Mouse (Mus musculus): ENCODE results near the gene Rpl5. TPM values are rescaled to one million over a fixed set of nuclear protein-coding genes. Genes with fewer than 3 reads are reported as not detected.

The Rpl5 gene
- polyA plus RNA-seq, 1 experiment from 2014 or later = 84.2 TPM

- Histone ChIP-seq H3K4me3 (ENCODE audit: low read depth, low read length) (no peak overlapping the region), H3K36me3 (replicated peaks; ENCODE audit: control insufficient read depth, insufficient read depth, low read depth, low read length) (no peaks in the 10 kb centered on the region), H3K9ac (replicated peaks; ENCODE audit: low read length) (no peak overlapping the region), H3K27ac (replicated peaks; ENCODE audit: low read depth, low read length) (no peak overlapping the region), H3K4me1 (ENCODE audit: control insufficient read depth, insufficient read depth, low read length) (no peaks in the 10 kb centered on the region), H3K4me2 (ENCODE audit: low read depth, low read length) (no peak overlapping the region), H3K9me3 (replicated peaks; ENCODE audit: control insufficient read depth, low read length) (no peaks in the 10 kb centered on the region), H3K27me3 (ENCODE audit: control insufficient read depth, insufficient read depth, low read length) (no peaks in the 10 kb centered on the region)
- 72% methylated on average over 5 of the region's 5 CpGs for WGBS
- ATAC-seq (replicated peaks; ENCODE audit: insufficient number of reproducible peaks, low FRiP score, low TSS enrichment, low read depth) (no peak), DNase-seq (ENCODE audit: low spot score) (no peak)
These were observed 50.3 kb downstream of the Rpl5 start for GRCm38 (mm10) chr5:107950643-107951042.

Other genes with a start within 250 kb of the Rpl5 start
- 0.10 TPM in 1 of 2 replicates, not detected in the other for gene Gfi1, start 174.5 kb upstream of the Rpl5 start, polyA plus RNA-seq (2014; fragmentation: Nextera tagmentation; extraction: Ambion mirVana)
- 0.24 and 0.25 TPM in 2 replicates for gene Ube2d2b, start 70.4 kb upstream of the Rpl5 start, polyA plus RNA-seq (2014; fragmentation: Nextera tagmentation; extraction: Ambion mirVana)
- 61.7 and 64.2 TPM in 2 replicates for gene Evi5, start 25.4 kb upstream of the Rpl5 start, polyA plus RNA-seq (2014; fragmentation: Nextera tagmentation; extraction: Ambion mirVana)
- 22.1 and 24.3 TPM in 2 replicates for gene Fam69a, start 86.6 kb downstream of the Rpl5 start, polyA plus RNA-seq (2014; fragmentation: Nextera tagmentation; extraction: Ambion mirVana)
- gene Mtf2, start 165.2 kb downstream of the Rpl5 start, polyA plus RNA-seq (2014; fragmentation: Nextera tagmentation; extraction: Ambion mirVana) = 160 and 164 TPM in 2 replicates
- gene Tmed5, start 232.1 kb downstream of the Rpl5 start, polyA plus RNA-seq (2014; fragmentation: Nextera tagmentation; extraction: Ambion mirVana) = 24.1 and 24.6 TPM in 2 replicates
- 10.4 and 11.0 TPM in 2 replicates for gene Ccdc18, start 232.4 kb downstream of the Rpl5 start, polyA plus RNA-seq (2014; fragmentation: Nextera tagmentation; extraction: Ambion mirVana)

All from embryonic facial prominence, embryonic 11.5 days (tissue).